Mouse (Mus musculus) spleen, adult 2 months (tissue): Measurements from ENCODE around the gene C1qb.

Experiments
- CTCF ChIP-seq: fragments of 200-500 bp; IDR thresholded peaks from 2 replicates; pipeline ENCODE4 v1.5.1; 2011; ENCODE audit warnings: mild to moderate bottlenecking, inconsistent platforms; ENCODE audit not compliant: insufficient read depth, insufficient read length, insufficient replicate concordance; ENCODE audit errors: extremely low read depth
- POLR2A ChIP-seq: fragments of 200-500 bp; IDR thresholded peaks from 2 replicates; pipeline ENCODE4 v1.6.1; 2011; ENCODE audit warnings: low read depth, low read length, inconsistent platforms

GRCm38 (mm10) chr4:136924529-136924928 is 38.5 kb upstream of the C1qb start:
- no peak for TF ChIP-seq CTCF
- TF ChIP-seq POLR2A = no peak
